In the genomic region with DNA sequence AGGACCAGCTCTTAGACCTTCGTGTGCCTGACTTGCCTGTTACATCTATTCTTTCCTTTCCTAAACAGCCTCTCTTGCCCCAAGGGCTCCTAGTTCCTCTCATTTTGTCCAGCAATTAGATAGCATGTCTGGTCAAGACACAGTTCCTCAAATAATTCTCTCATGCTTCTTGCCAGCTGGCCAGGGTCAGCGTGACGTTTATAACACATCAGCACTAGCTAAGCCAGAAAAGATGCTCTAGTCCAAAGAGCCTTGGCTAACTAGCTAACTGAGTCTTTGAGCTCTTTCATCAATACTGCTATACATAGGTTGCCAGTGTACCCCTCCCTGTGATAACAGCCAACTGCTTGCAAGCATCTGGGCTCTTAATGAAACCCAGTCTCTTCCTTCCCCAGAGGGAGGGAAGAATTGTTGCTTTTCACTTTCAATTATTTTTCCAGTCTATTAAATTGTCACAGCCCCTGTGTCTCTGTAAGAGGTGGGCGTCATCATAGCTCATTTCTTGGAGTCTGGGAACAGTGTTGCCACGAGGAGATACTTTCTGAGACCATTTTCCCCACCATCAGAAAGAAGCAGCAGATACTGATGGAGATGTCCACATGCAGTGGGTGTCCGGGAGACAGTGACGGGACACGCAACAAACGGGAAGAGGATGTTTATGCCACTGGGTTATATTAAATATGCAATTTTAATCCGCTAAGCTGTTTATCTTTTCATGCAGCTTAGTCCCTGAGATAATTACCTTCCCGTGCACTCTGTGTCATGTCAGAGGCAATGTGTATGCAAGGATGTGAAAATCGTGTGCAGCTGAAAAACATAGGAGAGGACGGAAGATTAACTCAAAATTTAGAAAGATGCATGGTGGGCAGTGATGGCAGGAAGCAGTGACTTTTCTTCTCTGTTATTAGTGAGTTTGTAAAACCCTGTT, we compare ENCODE assay signal across 16 mouse cellular contexts.
A peak's percentile ranks its signal among the peaks of the same experiment; 100 is the strongest.
DNase-seq lines count a peak whose midpoint lies in the region; ATAC-seq and TF ChIP-seq lines count a peak whose summit lies in the region.
"Had no signal": no experiment of that assay in that cellular context is flagged by ENCODE, and none has a peak within 500 bp of the region (broad histone marks: within the 10 kb centered on the region; RNA-seq: fewer than 3 reads in every experiment).

No protein-coding gene starts in this region.

- no peak for TF ChIP-seq CTCF in lung, adult 2 months (IDR thresholded peaks at IDR 0.05; ENCODE audit: insufficient read depth, low read length)

- H3K9me3 ChIP-seq in forebrain, embryonic 16.5 days (ENCODE audit: control insufficient read depth, low read length), result no peaks in the 10 kb centered on the region
- no peaks in the 10 kb centered on the region for H3K9me3 ChIP-seq in forebrain, embryonic 12.5 days
- no peaks in the 10 kb centered on the region for H3K9me3 ChIP-seq in kidney, embryonic 15.5 days (replicated peaks)
- H3K9me3 ChIP-seq: limb, embryonic 15.5 days; neural tube, embryonic 12.5 days had no signal

- intact Hi-C loops in heart, postnatal 36 days (cut with DNase I), result no loop called here

- TF ChIP-seq POLR2A in lung, adult 2 months (IDR thresholded peaks at IDR 0.05; ENCODE audit: borderline replicate concordance, extremely low read depth, low read depth, low read length), result no peak

- peak; percentile 32 for DNase-seq in lung, postnatal 10 days
- no peak for DNase-seq in lung, adult 2 months
- peak; percentile 22 to 49 for DNase-seq in heart, postnatal 36 days
- peak; percentile 32 for DNase-seq in retina, embryonic 14.5 days (ENCODE audit: low spot score)
- DNase-seq in T-cell, adult 2 months (ENCODE audit: low spot score), result no peak
- DNase-seq: adrenal gland, adult 2 months; B cell, adult 2 months; cerebellum, adult 11 months; kidney, adult 9 months; layer of hippocampus, adult 9-11 months; right cerebral cortex, postnatal 4 days had no signal

- peak; percentile 54 for ATAC-seq in forebrain, embryonic 16.5 days
- no peak for ATAC-seq in forebrain, embryonic 12.5 days (ENCODE audit: low FRiP score)
- no peak for ATAC-seq in kidney, embryonic 15.5 days (replicated peaks; ENCODE audit: low FRiP score)

- no peaks in the 10 kb centered on the region for H3K4me1 ChIP-seq in forebrain, embryonic 16.5 days (replicated peaks; ENCODE audit: control insufficient read depth, insufficient read depth, low read length)
- H3K4me1 ChIP-seq in forebrain, embryonic 12.5 days, result no peaks in the 10 kb centered on the region
- no peaks in the 10 kb centered on the region for H3K4me1 ChIP-seq in lung, adult 2 months (ENCODE audit: control insufficient read depth, insufficient read depth, low read length)
- H3K4me1 ChIP-seq in kidney, embryonic 15.5 days, result no peaks in the 10 kb centered on the region
- H3K4me1 ChIP-seq: limb, embryonic 15.5 days; neural tube, embryonic 12.5 days had no signal

- no peak overlapping the region for H3K27ac ChIP-seq in forebrain, embryonic 16.5 days (ENCODE audit: low read length)
- H3K27ac ChIP-seq in forebrain, embryonic 12.5 days, result no peak overlapping the region
- no peak overlapping the region for H3K27ac ChIP-seq in kidney, embryonic 15.5 days
- H3K27ac ChIP-seq: limb, embryonic 15.5 days; neural tube, embryonic 12.5 days had no signal

- no peak overlapping the region for H3K4me2 ChIP-seq in forebrain, embryonic 16.5 days (ENCODE audit: low read length)
- no peak overlapping the region for H3K4me2 ChIP-seq in forebrain, embryonic 12.5 days
- H3K4me2 ChIP-seq in kidney, embryonic 15.5 days, result no peak overlapping the region
- H3K4me2 ChIP-seq: limb, embryonic 15.5 days; neural tube, embryonic 12.5 days had no signal

- H3K4me3 ChIP-seq in forebrain, embryonic 16.5 days (replicated peaks; ENCODE audit: low read length), result no peak overlapping the region
- no peak overlapping the region for H3K4me3 ChIP-seq in forebrain, embryonic 12.5 days (replicated peaks)
- no peak overlapping the region for H3K4me3 ChIP-seq in lung, adult 2 months (replicated peaks; ENCODE audit: extremely low read depth, low read depth, low read length)
- H3K4me3 ChIP-seq in kidney, embryonic 15.5 days (replicated peaks), result no peak overlapping the region
- H3K4me3 ChIP-seq: limb, embryonic 15.5 days; neural tube, embryonic 12.5 days had no signal

- H3K27me3 ChIP-seq in forebrain, embryonic 16.5 days (replicated peaks; ENCODE audit: control insufficient read depth, insufficient read depth, low read length), result no peaks in the 10 kb centered on the region
- no peaks in the 10 kb centered on the region for H3K27me3 ChIP-seq in forebrain, embryonic 12.5 days
- H3K27me3 ChIP-seq in kidney, embryonic 15.5 days, result no peaks in the 10 kb centered on the region
- H3K27me3 ChIP-seq: limb, embryonic 15.5 days; neural tube, embryonic 12.5 days had no signal

- no peaks in the 10 kb centered on the region for H3K36me3 ChIP-seq in forebrain, embryonic 16.5 days (ENCODE audit: control insufficient read depth, insufficient read depth)
- H3K36me3 ChIP-seq in forebrain, embryonic 12.5 days (replicated peaks), result no peaks in the 10 kb centered on the region
- no peaks in the 10 kb centered on the region for H3K36me3 ChIP-seq in kidney, embryonic 15.5 days
- H3K36me3 ChIP-seq: limb, embryonic 15.5 days; neural tube, embryonic 12.5 days had no signal

- no peak overlapping the region for H3K9ac ChIP-seq in forebrain, embryonic 16.5 days (replicated peaks; ENCODE audit: low read depth, low read length)
- no peak overlapping the region for H3K9ac ChIP-seq in forebrain, embryonic 12.5 days
- no peak overlapping the region for H3K9ac ChIP-seq in kidney, embryonic 15.5 days
- H3K9ac ChIP-seq: limb, embryonic 15.5 days; neural tube, embryonic 12.5 days had no signal

- 72% methylated on average over 13 of the region's 13 CpGs for WGBS in forebrain, embryonic 16.5 days
- 82% methylated on average over 13 of the region's 13 CpGs for WGBS in forebrain, embryonic 12.5 days
- WGBS in lung, adult 2 months, result 48% methylated on average over 13 of the region's 13 CpGs
- 79% methylated on average over 13 of the region's 13 CpGs for WGBS in kidney, embryonic 15.5 days

Comparison
In these comparisons a context has a peak if more than half of its experiments do, and no peak if none do; other contexts are left out.
1. DNase-seq: peak in lung, postnatal 10 days (single experiment), heart, postnatal 36 days (2 of 2) and retina, embryonic 14.5 days (single experiment); none in lung, adult 2 months (single experiment) and T-cell, adult 2 months (single experiment).